Mouse (Mus musculus): ENCODE results near the gene Dgke. TPM values are rescaled to one million over a fixed set of nuclear protein-coding genes. Genes with fewer than 3 reads are reported as not detected.

Gene Dgke
- polyA plus RNA-seq, 1 experiment from 2014 or later: 7.1 TPM

- POLR2A ChIA-PET: no interaction called here
- H3K27me3 ChIP-seq: no peaks in the 10 kb centered on the region
- in situ Hi-C loops (cut with MboI; ENCODE audit: low pct_unique_long_range_greater_than_20kb): loop anchor here (10.0 kb wide), 1 partner anchor 55 kb away; no protein-coding TSS in a partner anchor
- CTCF ChIA-PET: interaction anchor here (0.7 to 5.5 kb wide), 15 partner anchors 8 to 109 kb away, joined by 3 to 58 read pairs (median 4); no protein-coding TSS in a partner anchor
- no peak for DNase-seq (ENCODE audit: low read depth, low spot score)
- TF ChIP-seq CTCF (IDR thresholded peaks at IDR 0.05): peak; percentile 95
- ATAC-seq: peak; percentile 65
These were observed 27.3 kb downstream of the Dgke start for GRCm38 (mm10) chr11:89039325-89039724.

GRCm38 (mm10) chr11:89038496-89038895 lies 28.2 kb downstream of the Dgke start:
- ChIA-PET POLR2A (no interaction called here), CTCF (interaction anchor here (1.2 to 5.5 kb wide), 5 partner anchors 8 to 63 kb away, joined by 3 to 58 read pairs (median 5); no protein-coding TSS in a partner anchor)
- ATAC-seq (no peak), DNase-seq (ENCODE audit: low read depth, low spot score) (no peak)
- TF ChIP-seq CTCF (IDR thresholded peaks at IDR 0.05): no peak
- H3K27me3 ChIP-seq: no peaks in the 10 kb centered on the region
- in situ Hi-C loops (cut with MboI; ENCODE audit: low pct_unique_long_range_greater_than_20kb): loop anchor here (10.0 kb wide), 1 partner anchor 54 kb away; no protein-coding TSS in a partner anchor

GRCm38 (mm10) chr11:89035552-89035951 lies 31.1 kb downstream of the Dgke start:
- CTCF ChIA-PET: no interaction called here
- DNase-seq (ENCODE audit: low read depth, low spot score): no peak
- TF ChIP-seq CTCF (IDR thresholded peaks at IDR 0.05): no peak
- POLR2A ChIA-PET: no interaction called here
- no peaks in the 10 kb centered on the region for H3K27me3 ChIP-seq
- no peak for ATAC-seq
- in situ Hi-C loops (cut with MboI; ENCODE audit: low pct_unique_long_range_greater_than_20kb): loop anchor here (10.0 kb wide), 1 partner anchor 51 kb away; no protein-coding TSS in a partner anchor

GRCm38 (mm10) chr11:89034592-89034991 lies 32.1 kb downstream of the Dgke start:
- ATAC-seq (no peak), DNase-seq (ENCODE audit: low read depth, low spot score) (no peak)
- no peaks in the 10 kb centered on the region for H3K27me3 ChIP-seq
- ChIA-PET POLR2A (no interaction called here), CTCF (no interaction called here)
- peak; percentile 15 for TF ChIP-seq CTCF (IDR thresholded peaks at IDR 0.05)
- in situ Hi-C loops (cut with MboI; ENCODE audit: low pct_unique_long_range_greater_than_20kb): loop anchor here (10.0 kb wide), 1 partner anchor 50 kb away; no protein-coding TSS in a partner anchor

GRCm38 (mm10) chr11:89031189-89031588 lies 35.5 kb downstream of the Dgke start:
- in situ Hi-C loops (cut with MboI; ENCODE audit: low pct_unique_long_range_greater_than_20kb): loop anchor here (10.0 kb wide), 1 partner anchor 46 kb away; no protein-coding TSS in a partner anchor
- no peak for DNase-seq (ENCODE audit: low read depth, low spot score)
- CTCF ChIA-PET: no interaction called here
- peak; percentile 67 for ATAC-seq
- TF ChIP-seq CTCF (IDR thresholded peaks at IDR 0.05): no peak
- POLR2A ChIA-PET: no interaction called here
- no peaks in the 10 kb centered on the region for H3K27me3 ChIP-seq

- in situ Hi-C loops (cut with MboI; ENCODE audit: low pct_unique_long_range_greater_than_20kb): loop anchor here (10.0 kb wide), 1 partner anchor 46 kb away; no protein-coding TSS in a partner anchor
- CTCF ChIA-PET: interaction anchor here (1.1 to 1.6 kb wide), 2 partner anchors 8 to 9 kb away, joined by 3 read pairs; no protein-coding TSS in a partner anchor
- ATAC-seq: no peak
- POLR2A ChIA-PET: no interaction called here
- TF ChIP-seq CTCF (IDR thresholded peaks at IDR 0.05): no peak
- H3K27me3 ChIP-seq: no peaks in the 10 kb centered on the region
- DNase-seq (ENCODE audit: low read depth, low spot score): no peak
These were observed 36.1 kb downstream of the Dgke start for GRCm38 (mm10) chr11:89030552-89030951.

- H3K27me3 ChIP-seq: no peaks in the 10 kb centered on the region
- ATAC-seq: no peak
- in situ Hi-C loops (cut with MboI; ENCODE audit: low pct_unique_long_range_greater_than_20kb): no loop called here
- CTCF ChIA-PET: interaction anchor here (1.4 to 1.5 kb wide), 2 partner anchors 11 to 14 kb away, joined by 3 to 6 read pairs; no protein-coding TSS in a partner anchor
- POLR2A ChIA-PET: interaction anchor here (1.0 kb wide), 1 partner anchor 28 kb away, joined by 3 read pairs; no protein-coding TSS in a partner anchor
- no peak for TF ChIP-seq CTCF (IDR thresholded peaks at IDR 0.05)
- no peak for DNase-seq (ENCODE audit: low read depth, low spot score)
These were observed 37.7 kb downstream of the Dgke start for GRCm38 (mm10) chr11:89028871-89029405.

GRCm38 (mm10) chr11:89027955-89028361 lies 38.7 kb downstream of the Dgke start:
- in situ Hi-C loops (cut with MboI; ENCODE audit: low pct_unique_long_range_greater_than_20kb): no loop called here
- ATAC-seq: no peak
- POLR2A ChIA-PET: no interaction called here
- no peaks in the 10 kb centered on the region for H3K27me3 ChIP-seq
- CTCF ChIA-PET: interaction anchor here (1.1 to 1.5 kb wide), 3 partner anchors 12 to 31 kb away, joined by 3 to 6 read pairs (median 3); no protein-coding TSS in a partner anchor
- DNase-seq (ENCODE audit: low read depth, low spot score): no peak
- TF ChIP-seq CTCF (IDR thresholded peaks at IDR 0.05): no peak

- DNase-seq (ENCODE audit: low read depth, low spot score): no peak
- H3K27me3 ChIP-seq: no peaks in the 10 kb centered on the region
- in situ Hi-C loops (cut with MboI; ENCODE audit: low pct_unique_long_range_greater_than_20kb): no loop called here
- TF ChIP-seq CTCF (IDR thresholded peaks at IDR 0.05): no peak
- POLR2A ChIA-PET: no interaction called here
- CTCF ChIA-PET: interaction anchor here (0.6 to 1.6 kb wide), 3 partner anchors 11 to 33 kb away, joined by 3 to 6 read pairs (median 5); no protein-coding TSS in a partner anchor
- ATAC-seq: no peak
These were observed 40.5 kb downstream of the Dgke start for GRCm38 (mm10) chr11:89026117-89026516.

- CTCF ChIA-PET: interaction anchor here (1.2 to 1.6 kb wide), 2 partner anchors 14 to 32 kb away, joined by 5 to 6 read pairs; no protein-coding TSS in a partner anchor
- in situ Hi-C loops (cut with MboI; ENCODE audit: low pct_unique_long_range_greater_than_20kb): no loop called here
- no peak for ATAC-seq
These were observed 41.0 kb downstream of the Dgke start for GRCm38 (mm10) chr11:89025603-89026002.

More at GRCm38 (mm10) chr11:89025603-89026002, 41.0 kb downstream of the Dgke start:
- DNase-seq (ENCODE audit: low read depth, low spot score): no peak
- TF ChIP-seq CTCF (IDR thresholded peaks at IDR 0.05): no peak
- POLR2A ChIA-PET: no interaction called here
- H3K27me3 ChIP-seq: no peaks in the 10 kb centered on the region
